ENCODE assay signal across 7 mouse cellular contexts in genomic region chrX:96130139-96130538, GRCm38 (mm10). TPM values are rescaled to one million over a fixed set of nuclear protein-coding genes. Genes with fewer than 3 reads are reported as not detected.
DNase-seq lines count a peak whose midpoint lies in the region; ATAC-seq and TF ChIP-seq lines count a peak whose summit lies in the region.

No protein-coding gene starts in this region.

- H3K9ac ChIP-seq in neural tube, embryonic 15.5 days (replicated peaks), result no peak overlapping the region

- H3K27ac ChIP-seq in neural tube, embryonic 15.5 days (replicated peaks), result no peak overlapping the region

- peak; percentile 83 for ATAC-seq in CD4-positive, CD25-positive, alpha-beta regulatory T cell, adult 4 months
- ATAC-seq in neural tube, embryonic 15.5 days (ENCODE audit: low FRiP score), result no peak

- no peak overlapping the region for H3ac ChIP-seq in myocyte (ENCODE audit: control insufficient read depth, insufficient read length)

- no peaks in the 10 kb centered on the region for H3K4me1 ChIP-seq in neural tube, embryonic 15.5 days

- H3K36me3 ChIP-seq in myocyte (ENCODE audit: control insufficient read depth, insufficient read depth), result peaks cover 20% of the 10 kb centered on the region
- no peaks in the 10 kb centered on the region for H3K36me3 ChIP-seq in neural tube, embryonic 15.5 days

- H3K79me2 ChIP-seq in myocyte (ENCODE audit: control insufficient read depth, insufficient read depth), result peaks cover 85% of the 10 kb centered on the region

- no peak for TF ChIP-seq POLR2A in myocyte (IDR thresholded peaks at IDR 0.05; ENCODE audit: insufficient read length, low read depth)

- H3K4me2 ChIP-seq in myocyte (ENCODE audit: low read depth), result peak overlapping the region; percentile 70
- H3K4me2 ChIP-seq in neural tube, embryonic 15.5 days, result no peak overlapping the region

- H3K4me3 ChIP-seq in myocyte, result no peak overlapping the region
- H3K4me3 ChIP-seq in neural tube, embryonic 15.5 days (replicated peaks), result no peak overlapping the region

- no peaks in the 10 kb centered on the region for H3K9me3 ChIP-seq in neural tube, embryonic 15.5 days (replicated peaks)

- no peaks in the 10 kb centered on the region for H3K27me3 ChIP-seq in myocyte (ENCODE audit: control insufficient read depth, insufficient read depth, insufficient read length)
- no peaks in the 10 kb centered on the region for H3K27me3 ChIP-seq in neural tube, embryonic 15.5 days (replicated peaks)

- 57% methylated on average over 5 of the region's 5 CpGs for WGBS in neural tube, embryonic 15.5 days

- peak; percentile 89 for DNase-seq in T-cell, adult 2 months (ENCODE audit: low spot score)
- peak; percentile 69 to 79 for DNase-seq in heart, adult 9 months (ENCODE audit: low spot score in 2 of 2)
- DNase-seq in kidney, postnatal 25 days, result peak; percentile 63 to 74
- DNase-seq in left cerebral cortex, adult 18-20 months (ENCODE audit: low spot score in 2 of 2), result no peak

TF ChIP-seq in myocyte, 11 proteins besides CTCF, POLR2A, EP300 and RAD21:
- TF ChIP-seq USF1 (IDR thresholded peaks at IDR 0.05; ENCODE audit: low read depth), result peak; percentile 76
- no peak for TF ChIP-seq POLR2AphosphoS2 (IDR thresholded peaks at IDR 0.05; ENCODE audit: insufficient read length, low read depth)
TF ChIP-seq in myocyte: peak in this region for 1.

RNA-seq across cellular contexts. Expression of gene Msn, which starts 34.3 kb away (rescaled TPM):
- 1,000 to 10,000 TPM in 1 of 2 experiments, 100 to 1,000 TPM in 1; 771 to 1,065 TPM for polyA plus RNA-seq in CD4-positive, CD25-positive, alpha-beta regulatory T cell, adult 4 months (2017; shearing (Covaris generic))
- polyA plus RNA-seq in myocyte (2012; fragmentation: generic; extraction: Trizol), result 254 TPM
- 10 to 100 TPM; 18.6 to 20.2 TPM for total RNA-seq in left cerebral cortex, adult 18-20 months (2021)
- polyA plus RNA-seq in neural tube, embryonic 15.5 days (2015; fragmentation: Nextera tagmentation; extraction: Ambion mirVana), result 39.5 and 66.4 TPM in 2 replicates

Comparison
In these comparisons a context has a peak if more than half of its experiments do, and no peak if none do; other contexts are left out.
1. DNase-seq: peak in T-cell, adult 2 months (single experiment), heart, adult 9 months (2 of 2) and kidney, postnatal 25 days (2 of 2); none in left cerebral cortex, adult 18-20 months (0 of 2).